Mouse (Mus musculus): Measurements from ENCODE around the gene Cdc42se1.
"Not testable (repeated sequence)": the region's sequence is repeated elsewhere in the genome, so short reads cannot be mapped to it uniquely, and the experiment has no call there.

The Cdc42se1 gene

DNA sequence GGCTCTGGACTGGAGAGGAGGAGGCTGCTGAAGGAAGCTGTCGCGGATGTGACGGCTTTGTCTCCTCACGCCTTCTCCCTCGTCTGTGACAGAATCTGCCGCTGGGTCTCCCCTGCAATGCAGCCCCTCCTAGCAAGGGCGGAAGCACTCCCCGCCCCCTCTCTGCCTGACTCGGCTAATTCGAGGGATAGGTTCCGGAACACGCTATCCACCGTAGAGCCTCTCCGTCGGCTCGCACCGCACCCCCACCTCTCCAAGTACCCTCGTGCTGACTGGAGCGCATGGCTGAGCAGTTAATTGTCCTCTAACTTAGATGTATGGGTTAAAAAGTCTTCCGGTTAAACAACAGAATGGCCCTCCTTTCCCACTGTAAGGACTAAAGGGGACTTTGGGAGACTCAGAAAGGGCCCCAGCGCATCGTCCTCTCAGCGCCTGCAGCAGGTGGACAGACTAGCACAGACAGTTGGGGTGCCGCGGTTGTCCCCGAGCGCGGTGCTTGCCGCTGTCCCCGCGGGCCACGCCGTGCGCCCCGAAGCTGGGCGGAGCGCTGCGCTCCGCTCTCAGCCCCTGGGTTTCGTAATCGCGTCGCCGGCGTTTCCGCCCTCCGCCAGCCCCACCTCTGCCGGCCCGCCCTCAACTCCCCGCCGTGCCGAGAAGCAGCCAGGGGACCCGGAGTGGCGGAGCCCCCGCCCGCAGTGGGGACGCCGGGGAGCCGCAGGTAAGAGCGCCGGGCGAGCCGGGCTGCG, at the start of gene Cdc42se1:
TSS of gene Cdc42se1 (plus strand) at position 585 of the 746 bp plus-strand sequence.
- DNase-seq (ENCODE audit: low spot score in 2 of 2): peak; percentile 89 to 90

- DNase-seq (ENCODE audit: low spot score in 2 of 2): no peak
Observed at GRCm38 (mm10) chr3:95178948-95179347, 49.6 kb upstream of the Cdc42se1 start.

- DNase-seq (ENCODE audit: low spot score in 2 of 2): no peak
Observed at GRCm38 (mm10) chr3:95179890-95180289, 48.6 kb upstream of the Cdc42se1 start.

GRCm38 (mm10) chr3:95181841-95182240, 46.7 kb upstream of the Cdc42se1 start:
- DNase-seq (ENCODE audit: low spot score in 2 of 2): no peak

GRCm38 (mm10) chr3:95184796-95185577, 43.5 kb upstream of the Cdc42se1 start:
- DNase-seq (ENCODE audit: low spot score in 2 of 2): no peak

DNA sequence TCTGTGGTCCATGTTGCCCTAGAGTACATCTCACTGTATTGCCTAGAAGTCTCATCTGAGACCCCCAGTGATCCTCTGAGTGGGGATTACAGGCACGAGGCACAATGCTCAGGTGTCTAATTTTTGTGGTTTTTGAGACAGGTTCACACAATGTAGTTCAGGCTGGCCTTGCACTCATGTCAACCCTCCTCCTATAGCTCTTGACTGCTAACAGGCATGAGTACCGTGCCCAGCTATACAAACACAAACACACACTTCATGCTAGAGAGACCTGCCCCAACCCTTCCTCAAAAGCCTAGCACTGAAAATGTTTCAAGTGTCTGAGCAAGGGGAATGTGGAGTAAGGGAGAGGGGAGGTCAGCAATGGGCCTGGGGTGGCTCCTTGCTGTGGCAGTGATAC, 42.4 kb upstream of the Cdc42se1 start:
- DNase-seq (ENCODE audit: low spot score in 2 of 2): no peak

- DNase-seq (ENCODE audit: low spot score in 2 of 2): no peak
Observed at GRCm38 (mm10) chr3:95186888-95187287, 41.6 kb upstream of the Cdc42se1 start.

GRCm38 (mm10) chr3:95194721-95195135, 33.8 kb upstream of the Cdc42se1 start:
- DNase-seq (ENCODE audit: low spot score in 2 of 2): no peak

DNA sequence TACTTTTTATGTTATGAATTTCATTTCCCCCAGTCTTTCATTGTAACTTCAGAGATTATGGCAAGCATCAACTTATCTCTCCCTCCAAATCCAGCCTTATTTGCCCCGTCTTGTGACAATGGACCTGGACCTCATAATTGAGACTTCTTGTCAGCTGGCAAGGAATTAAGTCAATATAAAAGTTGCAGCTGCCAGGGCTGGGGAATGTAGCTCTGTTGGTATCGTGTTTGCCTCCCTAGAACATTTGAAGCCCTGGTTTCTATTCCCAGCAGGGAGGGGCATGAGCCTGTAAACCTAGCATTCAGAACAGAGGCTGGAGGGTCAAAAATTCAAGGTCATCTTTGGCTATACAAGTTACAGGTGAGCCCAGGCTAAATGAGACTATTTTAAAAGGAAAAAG, 32.8 kb upstream of the Cdc42se1 start:
- no peak for DNase-seq (ENCODE audit: low spot score in 2 of 2)

DNA sequence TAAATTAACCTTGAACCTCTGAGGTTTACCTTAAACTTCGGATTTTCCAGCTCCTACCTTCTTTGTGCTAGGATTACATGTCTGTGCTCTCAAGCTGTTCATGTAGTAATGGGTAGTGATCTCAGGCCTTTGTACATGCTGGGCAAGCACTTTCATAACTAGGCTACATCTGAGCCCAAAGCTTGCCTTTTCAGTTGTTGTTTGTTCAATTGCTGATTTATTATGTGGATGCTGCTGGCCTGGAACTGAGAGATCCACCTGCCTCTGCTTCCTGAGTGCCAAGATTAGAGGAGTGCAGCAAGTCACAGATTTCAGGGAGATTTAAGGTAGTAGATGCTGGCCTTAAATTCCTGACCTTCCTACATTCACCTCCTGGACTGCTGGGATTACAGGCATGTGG, 29.4 kb upstream of the Cdc42se1 start:
- DNase-seq (ENCODE audit: low spot score in 2 of 2): no peak

DNA sequence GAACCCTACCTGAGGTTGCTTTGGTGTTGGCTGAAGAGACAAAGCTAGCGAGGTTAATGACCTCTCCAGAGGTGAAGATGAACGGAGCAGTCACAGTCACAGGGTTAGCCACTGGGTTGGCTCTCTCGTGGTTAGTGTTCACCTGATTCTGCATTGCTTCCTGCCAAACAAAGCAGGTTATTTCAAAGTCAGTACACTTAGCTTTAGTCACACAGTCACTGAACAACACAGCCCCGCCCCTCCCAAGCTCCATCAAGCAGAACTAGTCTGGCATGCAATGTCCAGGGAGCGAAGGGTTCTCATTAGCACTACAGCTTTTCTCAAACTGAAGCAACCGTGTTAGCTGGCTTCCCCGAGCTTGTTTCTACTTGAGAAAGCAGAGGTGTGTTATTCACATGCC, 28.4 kb upstream of the Cdc42se1 start:
- no peak for DNase-seq (ENCODE audit: low spot score in 2 of 2)

GRCm38 (mm10) chr3:95200562-95200961, 28.0 kb upstream of the Cdc42se1 start:
- DNase-seq (ENCODE audit: low spot score in 2 of 2): no peak

DNA sequence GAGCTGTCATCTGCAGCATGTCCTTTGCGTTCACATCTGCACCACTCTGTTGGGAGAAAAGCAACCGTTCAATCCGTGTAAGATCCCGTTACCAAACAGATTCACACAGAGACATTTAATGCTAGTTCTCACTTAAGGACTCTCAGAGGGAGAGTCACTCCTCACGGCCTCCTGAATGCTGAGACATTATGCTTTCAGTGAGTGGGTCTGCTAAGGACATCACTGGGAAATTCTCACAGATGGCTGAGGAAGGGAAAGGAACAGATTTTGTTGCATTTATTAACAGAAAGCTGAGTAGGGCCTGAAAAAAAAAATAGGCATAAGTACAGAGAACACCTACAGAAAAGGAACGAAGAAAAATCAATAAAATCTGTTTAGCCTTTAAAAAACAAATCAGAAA, 24.7 kb upstream of the Cdc42se1 start:
- DNase-seq (ENCODE audit: low spot score in 2 of 2): peak; percentile 24 to 45

GRCm38 (mm10) chr3:95208286-95208685, 20.2 kb upstream of the Cdc42se1 start:
- DNase-seq (ENCODE audit: low spot score in 2 of 2): no peak

DNA sequence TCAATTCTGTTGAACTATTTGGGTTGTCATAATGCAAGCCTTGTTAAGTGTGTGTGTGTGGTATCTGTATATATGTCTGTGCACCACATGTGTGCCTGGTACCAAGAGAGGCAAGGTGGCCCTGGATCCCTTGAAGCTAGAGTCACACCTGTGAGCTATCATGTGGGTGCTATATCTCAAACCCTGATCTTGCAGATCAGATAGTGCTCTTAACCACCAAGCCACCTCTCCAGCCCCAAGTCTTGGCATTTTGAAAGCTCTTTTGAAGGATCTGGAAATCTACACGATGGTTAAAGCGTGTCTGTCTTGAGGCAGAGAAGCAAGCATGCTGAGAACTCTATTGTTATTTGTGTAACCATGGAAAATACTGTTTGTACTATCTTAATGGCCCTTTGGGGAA, 17.9 kb upstream of the Cdc42se1 start:
- DNase-seq (ENCODE audit: low spot score in 2 of 2): no peak

DNA sequence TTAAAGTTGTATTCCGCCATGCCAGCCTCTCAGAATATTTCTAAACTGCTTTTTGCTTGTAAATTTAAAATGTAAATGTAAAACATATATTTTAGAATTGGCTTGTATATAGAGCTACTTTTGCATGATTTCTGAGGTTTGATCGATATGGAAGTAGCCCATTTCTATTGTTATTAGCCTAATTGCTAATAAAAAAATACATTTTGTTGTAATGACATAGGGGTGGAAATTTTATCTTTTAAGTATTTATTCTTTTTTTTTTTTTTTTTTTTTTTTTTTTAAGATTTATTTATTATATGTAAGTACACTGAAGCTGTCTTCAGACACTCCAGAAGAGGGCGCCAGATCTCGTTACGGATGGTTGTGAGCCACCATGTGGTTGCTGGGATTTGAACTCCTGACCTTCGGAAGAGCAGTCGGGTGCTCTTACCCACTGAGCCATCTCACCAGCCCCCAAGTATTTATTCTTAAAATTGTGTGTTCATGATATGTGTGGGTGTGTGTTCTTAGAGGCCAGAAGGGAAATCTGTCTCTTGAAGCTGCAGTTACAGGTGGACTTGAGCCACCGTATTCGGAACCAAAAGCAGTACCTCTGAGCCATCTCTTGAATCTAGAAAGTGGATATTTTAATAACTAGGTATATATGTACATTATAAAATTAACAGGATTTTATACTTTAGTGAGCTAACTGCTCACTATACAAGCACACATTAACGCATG, 15.5 kb upstream of the Cdc42se1 start:
- DNase-seq (ENCODE audit: low spot score in 2 of 2): not testable (repeated sequence)

DNA sequence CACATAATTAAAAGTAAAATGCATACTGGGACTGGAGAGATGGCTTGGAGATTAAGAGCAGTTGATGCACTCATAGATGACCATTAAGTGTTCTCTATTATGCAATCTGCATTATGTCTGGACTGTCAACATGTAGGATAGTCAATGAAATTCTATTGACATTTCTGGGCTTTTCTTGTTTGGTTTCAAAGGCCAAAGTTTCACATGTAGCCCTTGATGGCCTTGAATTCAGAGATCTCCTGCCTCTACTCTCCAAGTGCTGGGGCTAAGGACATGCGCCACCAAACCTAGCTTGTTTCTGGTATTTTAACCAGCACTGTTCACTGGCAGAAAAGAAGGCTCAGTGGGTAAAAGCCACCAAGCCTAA, 14.9 kb upstream of the Cdc42se1 start:
- DNase-seq (ENCODE audit: low spot score in 2 of 2): no peak

GRCm38 (mm10) chr3:95216655-95217254, 11.8 kb upstream of the Cdc42se1 start:
- no peak for DNase-seq (ENCODE audit: low spot score in 2 of 2)

- peak; percentile 77 to 79 for DNase-seq (ENCODE audit: low spot score in 2 of 2)
Observed at GRCm38 (mm10) chr3:95217255-95218134, 11.0 kb upstream of the Cdc42se1 start, which contains the start of gene Gabpb2. TSS of gene Gabpb2 (minus strand) at chr3:95217916.

GRCm38 (mm10) chr3:95218466-95219137, 9.9 kb upstream of the Cdc42se1 start:
- no peak for DNase-seq (ENCODE audit: low spot score in 2 of 2)

Measured in right cerebral cortex, postnatal 36 days (tissue).